Mouse (Mus musculus) hindbrain, embryonic 11.5 days (tissue): Measurements from ENCODE around the gene Ltb4r2. TPM values are rescaled to one million over a fixed set of nuclear protein-coding genes. Genes with fewer than 3 reads are reported as not detected.

ENCODE experiments used
- ATAC-seq: fragments of 200-750 bp; cut with Nextera tagmentation; 2 replicates; pipeline ENCODE4 v1.8.0; 2017; ENCODE audit warnings: mild to moderate bottlenecking, moderate TSS enrichment, moderate library complexity; ENCODE audit not compliant: low FRiP score
- DNase-seq: peaks from one replicate; pipeline ENCODE4 v3.0.0-alpha.2; 2015; ENCODE audit warnings: low spot score
- H3K27ac ChIP-seq: fragments of 300-500 bp; sonication (generic); 2 replicates; pipeline ENCODE4 v1.5.1; 2014; ENCODE audit warnings: mild to moderate bottlenecking, low read depth, low read length
- H3K27me3 ChIP-seq: fragments of 300-500 bp; sonication (generic); 2 replicates; pipeline ENCODE4 v1.6.1; 2014; ENCODE audit warnings: mild to moderate bottlenecking, low read length, moderate library complexity, mixed read lengths; ENCODE audit not compliant: control insufficient read depth, insufficient read depth
- H3K36me3 ChIP-seq: fragments of 300-500 bp; sonication (generic); 2 replicates; pipeline ENCODE4 v1.6.1; 2014; ENCODE audit warnings: mild to moderate bottlenecking, low read length, moderate library complexity, mixed read lengths; ENCODE audit not compliant: control insufficient read depth, insufficient read depth
- H3K4me1 ChIP-seq: fragments of 300-500 bp; sonication (generic); replicated peaks from 2 replicates; pipeline ENCODE4 v1.6.1; 2014; ENCODE audit warnings: low read length, mixed read lengths; ENCODE audit not compliant: control insufficient read depth, insufficient read depth
- H3K4me2 ChIP-seq: fragments of 300-500 bp; sonication (generic); replicated peaks from 2 replicates; pipeline ENCODE4 v1.6.1; 2014; ENCODE audit warnings: mild to moderate bottlenecking, low read depth, low read length
- H3K4me3 ChIP-seq: fragments of 300-500 bp; sonication (generic); 2 replicates; pipeline ENCODE4 v1.5.1; 2014; ENCODE audit warnings: low read depth, low read length
- H3K9ac ChIP-seq: fragments of 300-500 bp; sonication (generic); 2 replicates; pipeline ENCODE4 v1.6.1; 2014; ENCODE audit warnings: low read depth, low read length
- H3K9me3 ChIP-seq: fragments of 300-500 bp; sonication (generic); 2 replicates; pipeline ENCODE4 v1.6.1; 2016; ENCODE audit warnings: low read length; ENCODE audit not compliant: control insufficient read depth
- WGBS: fragments of 180-500 bp; shearing (Covaris S2); extraction: QIAGEN DNeasy Blood & Tissue Kit; methylation state at CpG from one replicate; pipeline ENCODE4 v1.1.7; 2014; 5-methylcytosine and 5-hydroxymethylcytosine counted together
- polyA plus RNA-seq: library from polyadenylated mRNA; unstranded; fragments of >200 nt; fragmentation: Nextera tagmentation; extraction: Ambion mirVana; gene quantifications from 2 replicates; pipeline ENCODE4 v1.2.1, GENCODE M21; 2014

Gene Ltb4r2
- polyA plus RNA-seq, 1 experiment from 2014 or later: 0.62 TPM

- H3K4me3 ChIP-seq: no peak overlapping the region
- H3K9me3 ChIP-seq: no peaks in the 10 kb centered on the region
- no peak overlapping the region for H3K9ac ChIP-seq
- ATAC-seq (no peak), DNase-seq (no peak)
- H3K36me3 ChIP-seq: no peaks in the 10 kb centered on the region
- peaks cover 5% of the 10 kb centered on the region; the same call in 1 of the 2 replicates for H3K4me1 ChIP-seq
- H3K4me2 ChIP-seq: no peak overlapping the region
- peaks cover 35% of the 10 kb centered on the region for H3K27me3 ChIP-seq
- H3K27ac ChIP-seq: no peak overlapping the region
- 82% methylated on average over 11 of the region's 11 CpGs for WGBS
Measured at GRCm38 (mm10) chr14:55780736-55781135, 19.5 kb downstream of the Ltb4r2 start.

- Histone ChIP-seq H3K4me3 (no peak overlapping the region), H3K27ac (no peak overlapping the region), H3K36me3 (no peaks in the 10 kb centered on the region), H3K27me3 (peaks cover 37% of the 10 kb centered on the region), H3K9me3 (no peaks in the 10 kb centered on the region), H3K4me1 (peaks cover 5% of the 10 kb centered on the region; the same call in 1 of the 2 replicates), H3K4me2 (0 out of 2 replicates have a peak overlapping the region, but pooled peaks have one; percentile 11), H3K9ac (no peak overlapping the region)
- WGBS: 14% methylated on average over 14 of the region's 14 CpGs
- peak; percentile 86 for DNase-seq
- peak; percentile 60 for ATAC-seq
Measured at GRCm38 (mm10) chr14:55781310-55781709, 20.1 kb downstream of the Ltb4r2 start.

- DNase-seq: no peak
- Histone ChIP-seq H3K27me3 (peaks cover 46% of the 10 kb centered on the region), H3K4me3 (no peak overlapping the region), H3K9me3 (no peaks in the 10 kb centered on the region), H3K9ac (no peak overlapping the region), H3K27ac (no peak overlapping the region), H3K4me2 (no peak overlapping the region), H3K36me3 (no peaks in the 10 kb centered on the region), H3K4me1 (peaks cover 5% of the 10 kb centered on the region; the same call in 1 of the 2 replicates)
- 50% methylated on average over 9 of the region's 9 CpGs for WGBS
- no peak for ATAC-seq
Measured at GRCm38 (mm10) chr14:55782361-55782960, 21.2 kb downstream of the Ltb4r2 start.

GRCm38 (mm10) chr14:55783171-55783957 is 22.1 kb downstream of the Ltb4r2 start:
- 1% methylated on average over 31 of the region's 31 CpGs for WGBS
- peaks cover 56% of the 10 kb centered on the region for H3K27me3 ChIP-seq
- H3K4me1 ChIP-seq: peaks cover 5% of the 10 kb centered on the region
- 0 out of 2 replicates have a peak overlapping the region, but pooled peaks have one; percentile 31 for H3K9ac ChIP-seq
- H3K27ac ChIP-seq: no peak overlapping the region
- ATAC-seq: no peak
- H3K36me3 ChIP-seq: no peaks in the 10 kb centered on the region
- DNase-seq: peak; percentile 54
- no peaks in the 10 kb centered on the region for H3K9me3 ChIP-seq
- peak overlapping the region; percentile 29 for H3K4me3 ChIP-seq
- peak overlapping the region; percentile 32 for H3K4me2 ChIP-seq

GRCm38 (mm10) chr14:55783958-55784235 is 22.7 kb downstream of the Ltb4r2 start, which contains the start of gene Adcy4:
Adcy4 (minus strand) TSS chr14:55784095.
- Histone ChIP-seq H3K4me2 (peak within 1 kb of the TSS; percentile 32), H3K4me3 (peak within 1 kb of the TSS; percentile 29), H3K36me3 (no peaks in the 10 kb centered on the region), H3K4me1 (peaks cover 5% of the 10 kb centered on the region), H3K27me3 (peaks cover 60% of the 10 kb centered on the region), H3K9me3 (no peaks in the 10 kb centered on the region), H3K9ac (0 out of 2 replicates have a peak within 1 kb of the TSS, but pooled peaks have one; percentile 31), H3K27ac (no peak within 1 kb of the TSS)
- ATAC-seq (no peak), DNase-seq (no peak)
- WGBS: 6% methylated on average over 13 of the region's 13 CpGs

GRCm38 (mm10) chr14:55785195-55785594 is 24.0 kb downstream of the Ltb4r2 start:
- Histone ChIP-seq H3K4me1 (peaks cover 5% of the 10 kb centered on the region), H3K9ac (no peak overlapping the region), H3K4me3 (no peak overlapping the region), H3K27me3 (peaks cover 64% of the 10 kb centered on the region), H3K27ac (no peak overlapping the region), H3K4me2 (no peak overlapping the region), H3K36me3 (no peaks in the 10 kb centered on the region), H3K9me3 (no peaks in the 10 kb centered on the region)
- peak; percentile 17 for DNase-seq
- ATAC-seq: no peak
- WGBS: 24% methylated on average over 6 of the region's 6 CpGs

GRCm38 (mm10) chr14:55787731-55788130 is 26.5 kb downstream of the Ltb4r2 start:
- no peak for ATAC-seq
- no peak overlapping the region for H3K4me3 ChIP-seq
- no peak for DNase-seq

GRCm38 (mm10) chr14:55788256-55789050 is 27.2 kb downstream of the Ltb4r2 start, which contains the start of gene Ripk3:
Ripk3 (minus strand) TSS chr14:55788865.
- 6% methylated on average over 40 of the region's 40 CpGs for WGBS
- Histone ChIP-seq H3K27me3 (peaks cover 45% of the 10 kb centered on the region), H3K4me3 (peak within 1 kb of the TSS; percentile 18), H3K4me1 (peaks cover 2% of the 10 kb centered on the region), H3K9me3 (no peaks in the 10 kb centered on the region), H3K9ac (no peak within 1 kb of the TSS), H3K4me2 (peak within 1 kb of the TSS; percentile 40), H3K36me3 (no peaks in the 10 kb centered on the region), H3K27ac (no peak within 1 kb of the TSS)
- peak; percentile 35 for DNase-seq
- ATAC-seq: no peak

More at GRCm38 (mm10) chr14:55787731-55788130, 26.5 kb downstream of the Ltb4r2 start:
- Histone ChIP-seq H3K27ac (no peak overlapping the region), H3K4me1 (peaks cover 3% of the 10 kb centered on the region), H3K9ac (no peak overlapping the region), H3K36me3 (no peaks in the 10 kb centered on the region), H3K4me2 (no peak overlapping the region), H3K9me3 (no peaks in the 10 kb centered on the region), H3K27me3 (peaks cover 51% of the 10 kb centered on the region)
- 29% methylated on average over 11 of the region's 11 CpGs for WGBS
